Mouse (Mus musculus) CH12.LX (cell line): ENCODE results near the gene Ptpn4. TPM values are rescaled to one million over a fixed set of nuclear protein-coding genes. Genes with fewer than 3 reads are reported as not detected.

Experiments
- DNase-seq: peaks from one replicate; pipeline ENCODE4 v3.0.0-alpha.2; 2013; ENCODE audit errors: extremely low read depth
- H3K27ac ChIP-seq: 2 replicates; pipeline ENCODE4 v1.5.1; 2012; ENCODE audit warnings: low read depth, mild to moderate bottlenecking, control low read depth, moderate library complexity; ENCODE audit not compliant: insufficient read depth
- H3K27me3 ChIP-seq: replicated peaks from 2 replicates; pipeline ENCODE3; 2012; ENCODE audit warnings: inconsistent platforms
- H3K36me3 ChIP-seq, 2 experiments: replicated peaks in 1 of 2; 2 replicates each; pipeline versions ENCODE3 to v1.6.1; 2012; ENCODE audit warnings: inconsistent platforms in 1 of 2, low read length in 1 of 2, mild to moderate bottlenecking in 1 of 2, mixed read lengths in 1 of 2, moderate library complexity in 1 of 2; ENCODE audit not compliant: control insufficient read depth in 1 of 2, insufficient read depth in 1 of 2
- H3K4me1 ChIP-seq, 2 experiments: 2 replicates each; pipeline ENCODE4 v1.6.1; 2012; ENCODE audit warnings: inconsistent platforms in 1 of 2, moderate library complexity in 1 of 2; ENCODE audit not compliant: insufficient read depth in 2 of 2, control insufficient read depth in 1 of 2
- H3K4me2 ChIP-seq: 2 replicates; pipeline ENCODE4 v1.6.1; 2012; ENCODE audit warnings: low read depth, mild to moderate bottlenecking, control low read depth; ENCODE audit not compliant: poor library complexity, insufficient read depth, severe bottlenecking
- H3K4me3 ChIP-seq, 3 experiments: fragments of 150-350 bp in 1 of 3; sonication (generic) in 1 of 3; replicated peaks in 1 of 3; 2 replicates each; pipeline versions ENCODE3 to v1.5.1; 2011 to 2012; ENCODE audit warnings: low read depth in 2 of 3, low read length in 2 of 3, mild to moderate bottlenecking in 2 of 3, moderate library complexity in 2 of 3, control low read depth in 1 of 3, improper control_type of control experiment in 1 of 3, inconsistent platforms in 1 of 3, mixed read lengths in 1 of 3; ENCODE audit not compliant: poor library complexity in 1 of 3
- H3K79me2 ChIP-seq: replicated peaks from 2 replicates; pipeline ENCODE4 v1.6.1; 2012; ENCODE audit warnings: mild to moderate bottlenecking, moderate library complexity; ENCODE audit not compliant: control insufficient read depth, poor library complexity, insufficient read depth, severe bottlenecking; ENCODE audit errors: extremely low read depth
- H3K9ac ChIP-seq: 2 replicates; pipeline ENCODE4 v1.6.1; 2012; ENCODE audit warnings: low read depth, mild to moderate bottlenecking, control low read depth, moderate library complexity; ENCODE audit not compliant: insufficient read depth
- H3K9me3 ChIP-seq: replicated peaks from 2 replicates; pipeline ENCODE3; 2012; ENCODE audit warnings: low read length, inconsistent platforms, mixed read lengths
- JUN ChIP-seq: IDR thresholded peaks from 2 replicates; pipeline ENCODE4 v1.6.1; 2011; ENCODE audit warnings: low read depth, mild to moderate bottlenecking, low read length, improper control_type of control experiment, moderate library complexity; ENCODE audit not compliant: insufficient read depth
- KAT2A ChIP-seq: IDR thresholded peaks from 2 replicates; pipeline ENCODE4 v1.6.1; 2012; ENCODE audit warnings: low read length, improper control_type of control experiment, inconsistent platforms; ENCODE audit not compliant: insufficient replicate concordance
- MAZ ChIP-seq: IDR thresholded peaks from 2 replicates; pipeline ENCODE4 v1.6.1; 2012; ENCODE audit warnings: low read depth, mild to moderate bottlenecking, inconsistent platforms, low read length, improper control_type of control experiment, moderate library complexity
- MEF2A ChIP-seq: IDR thresholded peaks from 2 replicates; pipeline ENCODE4 v1.6.1; 2014; ENCODE audit warnings: low read depth, mild to moderate bottlenecking, inconsistent platforms, low read length, improper control_type of control experiment, borderline replicate concordance
- MYC ChIP-seq: IDR thresholded peaks from 2 replicates; pipeline ENCODE4 v1.6.1; 2011; ENCODE audit warnings: low read depth, mild to moderate bottlenecking, improper control_type of control experiment, low read length
- NELFE ChIP-seq: IDR thresholded peaks from 2 replicates; pipeline ENCODE4 v1.6.1; 2011; ENCODE audit warnings: low read depth, low read length, improper control_type of control experiment
- POLR2AphosphoS2 ChIP-seq: IDR thresholded peaks from 2 replicates; pipeline ENCODE4 v1.6.1; 2011; ENCODE audit warnings: low read depth, low read length, improper control_type of control experiment
- RCOR1 ChIP-seq: conservative IDR thresholded peaks from 2 replicates; pipeline ENCODE4 v1.6.1; 2012; ENCODE audit warnings: low read depth, mild to moderate bottlenecking, inconsistent platforms, low read length, improper control_type of control experiment
- TCF12 ChIP-seq: IDR thresholded peaks from 2 replicates; pipeline ENCODE4 v1.6.1; 2014; ENCODE audit warnings: low read depth, mild to moderate bottlenecking, inconsistent platforms, low read length, improper control_type of control experiment
- UBTF ChIP-seq: IDR thresholded peaks from 2 replicates; pipeline ENCODE4 v1.6.1; 2012; ENCODE audit warnings: low read depth, mild to moderate bottlenecking, inconsistent platforms, low read length, improper control_type of control experiment, moderate library complexity
- dilution Hi-C: fragments of 300-500 bp; cut with MboI; formaldehyde crosslinking; loops from 2 replicates; pipeline ENCODE4 v1.14.3; 2020; ENCODE audit warnings: low sequenced_read_pairs; ENCODE audit not compliant: extremely low pct_unique_long_range_greater_than_20kb, extremely low pct_ligation_motif_present
- in situ Hi-C: fragments of 300-500 bp; cut with MboI; formaldehyde crosslinking; loops from 3 replicates; pipeline ENCODE4 v1.14.3; 2019; ENCODE audit warnings: low sequenced_read_pairs, low pct_ligation_motif_present, low pct_unique_long_range_greater_than_20kb, mixed read lengths
- polyA plus RNA-seq: library from polyadenylated mRNA; unstranded; fragments of >175 nt; gene quantifications from 2 replicates; pipeline ENCODE4 v1.2.1, GENCODE M21; 2012; ENCODE audit warnings: low read depth; ENCODE audit not compliant: insufficient read length
- total RNA-seq, 2 experiments: library from RNA; depleted of rRNA; stranded (reverse); fragments of 300-350 nt in 1 of 2; fragments of >200 nt in 1 of 2; gene quantifications; 2 replicates each; pipeline ENCODE4 v1.2.3; 2012 to 2014

Gene Ptpn4
- total and polyA plus RNA-seq, 3 experiments, result 8.5 to 14.1 (median 8.5) TPM

DNA sequence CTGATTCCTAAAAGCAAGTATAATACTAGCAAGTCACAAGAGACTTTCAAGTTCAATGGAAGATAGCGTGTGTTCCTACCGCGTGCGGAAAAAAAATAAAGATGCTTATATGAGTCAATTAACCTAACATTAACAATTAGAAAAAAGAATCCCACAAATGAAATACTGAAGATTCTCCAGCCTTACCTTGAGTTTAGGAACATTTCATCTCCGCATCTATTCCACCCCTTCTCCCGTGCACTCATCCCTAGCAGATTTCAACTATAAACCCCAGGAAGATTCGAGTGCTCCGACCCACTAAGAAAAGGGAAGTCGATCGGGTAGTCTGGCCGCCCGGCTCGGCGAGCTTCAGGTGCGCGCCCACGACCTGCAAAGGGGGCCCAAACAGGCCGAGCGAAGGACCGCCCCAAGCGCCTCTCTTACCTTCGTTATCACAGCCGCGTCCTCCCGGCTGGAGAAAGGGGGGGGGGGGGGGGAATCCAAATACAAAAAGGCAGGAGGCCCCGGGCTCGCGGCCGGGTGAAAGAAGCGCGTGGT is 866 bp downstream of the Ptpn4 start:
- peak overlapping the region; percentile 98; the same call in 1 of the 2 replicates for H3K4me2 ChIP-seq
- peaks cover 23% of the 10 kb centered on the region for H3K79me2 ChIP-seq
- DNase-seq, result peak; percentile 56
- dilution Hi-C loops (no loop called here), in situ Hi-C loops (loop anchor here (10.0 kb wide), 1 partner anchor 58 kb away; no protein-coding TSS in a partner anchor)
- no peak overlapping the region; the same call in 1 of the 2 replicates for H3K27ac ChIP-seq
- no peaks in the 10 kb centered on the region for H3K27me3 ChIP-seq
- TF ChIP-seq JUN (no peak), MYC (peak; percentile 35; the same call in 1 of the 2 replicates), POLR2AphosphoS2 (0 out of 2 replicates have a peak, but pooled peaks have one; percentile 12), MEF2A (0 out of 2 replicates have a peak, but pooled peaks have one; percentile 20), UBTF (peak; percentile 69; the same call in 1 of the 2 replicates)
- peaks cover 0 to 14% of the 10 kb centered on the region in 2 experiments; a peak in 2 of 4 replicates for H3K4me1 ChIP-seq
- H3K9me3 ChIP-seq, result no peaks in the 10 kb centered on the region
- peak overlapping the region; percentile 82 for H3K9ac ChIP-seq
- H3K36me3 ChIP-seq, result no peaks in the 10 kb centered on the region
- peak overlapping the region; percentile 82 to 92 (median 86) for H3K4me3 ChIP-seq

DNA sequence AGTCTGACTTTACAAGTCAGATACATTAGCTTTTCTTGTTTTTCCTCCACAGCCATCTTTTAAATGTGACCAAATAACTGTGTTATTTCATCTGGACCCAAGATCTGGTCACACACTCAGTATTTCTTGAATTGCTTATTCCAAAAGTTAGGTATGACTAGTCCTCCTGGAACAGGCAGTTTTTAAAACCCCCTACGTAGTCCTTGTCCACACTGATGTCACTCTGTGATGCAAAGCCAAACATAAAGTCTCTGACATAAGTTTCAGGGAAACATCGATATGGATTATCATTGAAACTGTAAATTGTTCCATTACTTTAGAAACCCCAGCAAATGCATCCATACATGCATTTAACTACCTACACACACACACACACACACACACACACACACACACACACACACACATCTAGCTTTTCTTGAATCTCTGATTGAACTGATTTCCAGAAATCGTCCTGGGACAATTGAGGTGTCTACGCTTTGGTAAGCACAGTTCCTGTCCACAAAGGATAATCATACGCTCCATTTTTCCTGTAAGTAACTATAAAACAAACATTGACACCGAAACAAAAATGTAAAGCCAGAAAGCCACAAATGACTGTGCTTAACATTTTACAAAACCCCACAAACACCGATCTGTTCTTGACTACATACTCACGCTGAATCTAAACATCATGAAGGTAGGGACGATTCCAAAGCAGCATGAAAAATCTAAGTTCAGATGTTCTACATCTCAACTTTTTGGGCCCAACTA is 1.5 kb downstream of the Ptpn4 start:
- H3K79me2 ChIP-seq, result peaks cover 23% of the 10 kb centered on the region
- dilution Hi-C loops, result no loop called here
- no peak overlapping the region; the same call in 1 of the 2 replicates for H3K27ac ChIP-seq
- H3K9me3 ChIP-seq, result no peaks in the 10 kb centered on the region
- no peaks in the 10 kb centered on the region for H3K27me3 ChIP-seq
- peak overlapping the region; percentile 98 for H3K4me2 ChIP-seq
- peaks cover 0 to 14% of the 10 kb centered on the region in 2 experiments; a peak in 2 of 4 replicates for H3K4me1 ChIP-seq
- DNase-seq, result peak; percentile 54
- peak overlapping the region; percentile 82 for H3K9ac ChIP-seq
- H3K4me3 ChIP-seq, result peak overlapping the region; percentile 82 to 92 (median 86)
- TF ChIP-seq NELFE (0 out of 2 replicates have a peak, but pooled peaks have one; percentile 21), KAT2A (no peak), TCF12 (0 out of 2 replicates have a peak, but pooled peaks have one; percentile 7)
- TF ChIP-seq, all 38 proteins: peak for 2
- H3K36me3 ChIP-seq, result no peaks in the 10 kb centered on the region
- in situ Hi-C loops, result loop anchor here (10.0 kb wide), 1 partner anchor 59 kb away; no protein-coding TSS in a partner anchor

DNA sequence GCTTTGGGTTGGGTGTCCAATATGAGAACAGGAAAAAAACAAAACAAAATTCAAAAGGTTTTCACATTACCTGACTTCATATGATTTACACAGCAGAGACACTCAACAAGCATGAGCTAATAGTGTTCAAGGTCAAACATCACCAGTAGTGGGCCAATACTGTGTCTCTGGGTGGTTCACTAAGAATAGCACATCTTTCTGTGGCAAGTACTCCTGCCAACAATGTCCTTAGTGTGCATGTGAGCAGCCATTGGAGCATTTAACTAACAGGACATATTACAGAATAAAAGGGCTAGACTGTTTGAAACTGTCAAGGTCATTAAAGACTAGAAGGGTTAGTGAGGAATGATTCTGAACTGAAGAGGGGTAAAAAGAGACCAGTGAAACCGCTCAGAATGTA is 9.3 kb downstream of the Ptpn4 start:
- Histone ChIP-seq H3K9ac (no peak overlapping the region), H3K4me3 (no peak overlapping the region), H3K79me2 (peaks cover 19% of the 10 kb centered on the region), H3K4me1 (peaks cover 0 to 16% of the 10 kb centered on the region in 2 experiments; a peak in 2 of 4 replicates), H3K36me3 (peaks cover 0 to 12% of the 10 kb centered on the region in 2 experiments), H3K27ac (no peak overlapping the region), H3K4me2 (no peak overlapping the region), H3K9me3 (no peaks in the 10 kb centered on the region), H3K27me3 (no peaks in the 10 kb centered on the region)
- DNase-seq, result no peak
- no peak for TF ChIP-seq RCOR1
- no peak for TF ChIP-seq MAZ
- dilution Hi-C loops (no loop called here), in situ Hi-C loops (no loop called here)
